Mouse (Mus musculus): ENCODE measurements around the gene Cdh11. TPM values are rescaled to one million over a fixed set of nuclear protein-coding genes. Genes with fewer than 3 reads are reported as not detected.

The Cdh11 gene
- polyA plus RNA-seq, 1 experiment from 2014 or later, result 23.7 TPM

GRCm38 (mm10) chr8:102593899-102594298 lies 191.5 kb downstream of the Cdh11 start:
- WGBS, result 91% methylated on average over 6 of the region's 6 CpGs
- ATAC-seq, result no peak
- Histone ChIP-seq H3K27me3 (no peaks in the 10 kb centered on the region), H3K9ac (no peak overlapping the region), H3K36me3 (ENCODE audit: poor library complexity, severe bottlenecking) (no peaks in the 10 kb centered on the region), H3K27ac (no peak overlapping the region), H3K9me3 (replicated peaks) (no peaks in the 10 kb centered on the region), H3K4me2 (no peak overlapping the region), H3K4me1 (no peaks in the 10 kb centered on the region), H3K4me3 (no peak overlapping the region)

Small RNA genes within 50 kb of the gene (microRNA-seq; reads per million reads assigned to microRNA genes)
- not detected for gene Gm26301
